Mouse (Mus musculus): ENCODE data around the gene Rngtt. TPM values are rescaled to one million over a fixed set of nuclear protein-coding genes. Genes with fewer than 3 reads are reported as not detected.
A peak's percentile ranks its signal among the peaks of the same experiment; 100 is the strongest.

Gene Rngtt
- polyA plus RNA-seq (2012; rRNA removed), result 2.6 and 3.4 TPM in 2 replicates

- TF ChIP-seq CTCF (conservative IDR thresholded peaks at IDR 0.05; ENCODE audit: insufficient read depth, insufficient read length, low read depth, low read length) (no peak), POLR2A (IDR thresholded peaks at IDR 0.05; ENCODE audit: low read depth, low read length) (no peak)
- Histone ChIP-seq H3K27ac (ENCODE audit: insufficient read depth, low read depth, low read length) (no peak within 1 kb of the TSS), H3K36me3 (ENCODE audit: control insufficient read depth, insufficient read depth, low read length) (no peaks in the 10 kb centered on the region), H3K4me1 (ENCODE audit: control insufficient read depth, insufficient read depth, low read length) (no peaks in the 10 kb centered on the region; the same call in 1 of the 2 replicates), H3K4me3 (ENCODE audit: insufficient read depth, low read depth, low read length) (peak within 1 kb of the TSS; percentile 91), H3K27me3 (replicated peaks; ENCODE audit: control insufficient read depth, insufficient read depth, low read length) (no peaks in the 10 kb centered on the region)
- WGBS, result 3% methylated on average over 60 of the region's 60 CpGs
- DNase-seq, result peak; percentile 99
Measured at GRCm38 (mm10) chr4:33309764-33310757, at the start of gene Rngtt. Gene Rngtt (plus strand): TSS chr4:33310311.

GRCm38 (mm10) chr4:33260311-33260710 lies 49.8 kb upstream of the Rngtt start:
- Histone ChIP-seq H3K4me3 (ENCODE audit: insufficient read depth, low read depth, low read length) (no peak overlapping the region), H3K4me1 (ENCODE audit: control insufficient read depth, insufficient read depth, low read length) (peaks cover 3% of the 10 kb centered on the region; the same call in 1 of the 2 replicates), H3K36me3 (ENCODE audit: control insufficient read depth, insufficient read depth, low read length) (no peaks in the 10 kb centered on the region), H3K27ac (ENCODE audit: insufficient read depth, low read depth, low read length) (no peak overlapping the region), H3K27me3 (replicated peaks; ENCODE audit: control insufficient read depth, insufficient read depth, low read length) (no peaks in the 10 kb centered on the region)
- no peak for DNase-seq
- TF ChIP-seq CTCF (conservative IDR thresholded peaks at IDR 0.05; ENCODE audit: insufficient read depth, insufficient read length, low read depth, low read length) (no peak), POLR2A (IDR thresholded peaks at IDR 0.05; ENCODE audit: low read depth, low read length) (no peak)

- H3K27ac ChIP-seq (ENCODE audit: insufficient read depth, low read depth, low read length), result peak overlapping the region; percentile 4; the same call in 1 of the 2 replicates
- peak; percentile 99 for DNase-seq
- 5% methylated on average over 7 of the region's 7 CpGs for WGBS
- peaks cover 3% of the 10 kb centered on the region; the same call in 1 of the 2 replicates for H3K4me1 ChIP-seq (ENCODE audit: control insufficient read depth, insufficient read depth, low read length)
- no peaks in the 10 kb centered on the region for H3K36me3 ChIP-seq (ENCODE audit: control insufficient read depth, insufficient read depth, low read length)
- TF ChIP-seq CTCF (conservative IDR thresholded peaks at IDR 0.05; ENCODE audit: insufficient read depth, insufficient read length, low read depth, low read length) (peak; percentile 45), POLR2A (IDR thresholded peaks at IDR 0.05; ENCODE audit: low read depth, low read length) (no peak)
- H3K4me3 ChIP-seq (ENCODE audit: insufficient read depth, low read depth, low read length), result no peak overlapping the region
- no peaks in the 10 kb centered on the region for H3K27me3 ChIP-seq (replicated peaks; ENCODE audit: control insufficient read depth, insufficient read depth, low read length)
Measured at GRCm38 (mm10) chr4:33261311-33261753, 48.8 kb upstream of the Rngtt start.

DNA sequence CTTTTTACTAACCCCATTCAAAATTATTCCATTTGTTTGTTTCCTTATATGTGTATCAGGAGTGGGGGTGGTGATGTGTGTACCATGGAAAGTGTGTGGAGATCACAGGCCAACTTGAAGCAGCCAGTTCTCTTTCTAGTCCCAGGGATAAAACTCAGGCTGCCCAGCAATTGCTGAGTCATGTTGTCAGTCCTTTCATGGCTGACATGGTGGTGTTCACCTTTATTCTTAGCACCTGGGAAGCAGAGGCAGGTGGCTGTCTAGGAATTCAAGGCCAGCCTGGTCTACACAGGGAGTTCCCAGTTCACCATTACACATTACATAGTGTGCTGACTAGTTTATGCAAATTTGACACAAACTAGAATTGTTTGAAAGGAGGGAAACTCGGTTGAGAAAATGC lies 47.2 kb upstream of the Rngtt start:
- no peak for TF ChIP-seq CTCF (conservative IDR thresholded peaks at IDR 0.05; ENCODE audit: insufficient read depth, insufficient read length, low read depth, low read length)
- no peak overlapping the region for H3K4me3 ChIP-seq (ENCODE audit: insufficient read depth, low read depth, low read length)

DNA sequence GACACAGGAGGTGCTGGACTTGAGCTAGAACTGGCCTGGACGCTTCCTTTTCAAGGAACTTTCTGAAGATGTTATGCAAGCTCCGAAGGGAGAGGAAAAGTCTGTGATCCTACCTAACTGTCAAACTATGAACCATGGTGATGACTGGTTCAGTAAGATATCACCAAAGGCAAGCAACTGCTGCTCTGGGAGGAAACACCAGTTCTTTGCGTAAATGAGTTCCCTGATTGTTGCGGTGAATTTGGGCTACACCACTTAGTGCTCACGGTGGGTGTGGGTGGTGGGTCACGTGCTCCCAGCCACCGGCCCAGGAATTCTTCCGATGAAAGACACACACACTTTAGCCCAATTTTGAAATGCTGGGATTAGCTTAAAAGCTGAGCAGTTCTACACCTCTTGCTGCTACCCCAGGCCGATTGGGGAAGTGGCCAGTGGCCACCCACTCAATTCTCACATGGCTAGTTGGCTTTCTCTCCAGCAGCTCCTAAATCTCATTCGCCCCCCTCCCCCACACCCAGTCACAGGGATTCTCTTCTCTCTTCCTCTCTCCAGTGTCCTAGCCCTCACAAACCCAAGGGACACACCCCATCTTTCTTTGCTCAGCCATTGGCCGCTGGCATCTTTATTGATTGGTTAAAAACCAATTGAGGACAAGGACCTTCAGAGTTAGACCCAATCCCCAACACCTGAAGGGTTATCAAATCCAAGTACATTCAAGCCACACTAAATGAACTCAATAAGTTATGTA lies 45.0 kb upstream of the Rngtt start:
- Histone ChIP-seq H3K4me1 (ENCODE audit: control insufficient read depth, insufficient read depth, low read length) (peaks cover 3% of the 10 kb centered on the region; the same call in 1 of the 2 replicates), H3K36me3 (ENCODE audit: control insufficient read depth, insufficient read depth, low read length) (no peaks in the 10 kb centered on the region), H3K27me3 (replicated peaks; ENCODE audit: control insufficient read depth, insufficient read depth, low read length) (no peaks in the 10 kb centered on the region), H3K27ac (ENCODE audit: insufficient read depth, low read depth, low read length) (no peak overlapping the region), H3K4me3 (ENCODE audit: insufficient read depth, low read depth, low read length) (no peak overlapping the region)
- WGBS, result 88% methylated on average over 11 of the region's 11 CpGs
- no peak for DNase-seq
- no peak for TF ChIP-seq CTCF (conservative IDR thresholded peaks at IDR 0.05; ENCODE audit: insufficient read depth, insufficient read length, low read depth, low read length)

More for the DNA sequence above, 47.2 kb upstream of the Rngtt start:
- Histone ChIP-seq H3K4me1 (ENCODE audit: control insufficient read depth, insufficient read depth, low read length) (peaks cover 3% of the 10 kb centered on the region; the same call in 1 of the 2 replicates), H3K36me3 (ENCODE audit: control insufficient read depth, insufficient read depth, low read length) (no peaks in the 10 kb centered on the region), H3K27ac (ENCODE audit: insufficient read depth, low read depth, low read length) (no peak overlapping the region), H3K27me3 (replicated peaks; ENCODE audit: control insufficient read depth, insufficient read depth, low read length) (no peaks in the 10 kb centered on the region)
- no peak for DNase-seq
- WGBS, result 93% methylated on average over 1 of the region's 1 CpGs

- no peak overlapping the region for H3K27ac ChIP-seq (ENCODE audit: insufficient read depth, low read depth, low read length)
- no peak overlapping the region for H3K4me3 ChIP-seq (ENCODE audit: insufficient read depth, low read depth, low read length)
- no peaks in the 10 kb centered on the region for H3K36me3 ChIP-seq (ENCODE audit: control insufficient read depth, insufficient read depth, low read length)
- TF ChIP-seq CTCF (conservative IDR thresholded peaks at IDR 0.05; ENCODE audit: insufficient read depth, insufficient read length, low read depth, low read length), result no peak
- TF ChIP-seq POLR2A (IDR thresholded peaks at IDR 0.05; ENCODE audit: low read depth, low read length), result no peak
- H3K4me1 ChIP-seq (ENCODE audit: control insufficient read depth, insufficient read depth, low read length), result no peaks in the 10 kb centered on the region
- 82% methylated on average over 11 of the region's 11 CpGs for WGBS
- DNase-seq, result no peak
- no peaks in the 10 kb centered on the region for H3K27me3 ChIP-seq (replicated peaks; ENCODE audit: control insufficient read depth, insufficient read depth, low read length)
Measured at GRCm38 (mm10) chr4:33270386-33271314, 39.5 kb upstream of the Rngtt start.

Measured in kidney, adult 2 months (tissue).